Comparison of ENCODE assay signal across 8 mouse cellular contexts in the genomic region with DNA sequence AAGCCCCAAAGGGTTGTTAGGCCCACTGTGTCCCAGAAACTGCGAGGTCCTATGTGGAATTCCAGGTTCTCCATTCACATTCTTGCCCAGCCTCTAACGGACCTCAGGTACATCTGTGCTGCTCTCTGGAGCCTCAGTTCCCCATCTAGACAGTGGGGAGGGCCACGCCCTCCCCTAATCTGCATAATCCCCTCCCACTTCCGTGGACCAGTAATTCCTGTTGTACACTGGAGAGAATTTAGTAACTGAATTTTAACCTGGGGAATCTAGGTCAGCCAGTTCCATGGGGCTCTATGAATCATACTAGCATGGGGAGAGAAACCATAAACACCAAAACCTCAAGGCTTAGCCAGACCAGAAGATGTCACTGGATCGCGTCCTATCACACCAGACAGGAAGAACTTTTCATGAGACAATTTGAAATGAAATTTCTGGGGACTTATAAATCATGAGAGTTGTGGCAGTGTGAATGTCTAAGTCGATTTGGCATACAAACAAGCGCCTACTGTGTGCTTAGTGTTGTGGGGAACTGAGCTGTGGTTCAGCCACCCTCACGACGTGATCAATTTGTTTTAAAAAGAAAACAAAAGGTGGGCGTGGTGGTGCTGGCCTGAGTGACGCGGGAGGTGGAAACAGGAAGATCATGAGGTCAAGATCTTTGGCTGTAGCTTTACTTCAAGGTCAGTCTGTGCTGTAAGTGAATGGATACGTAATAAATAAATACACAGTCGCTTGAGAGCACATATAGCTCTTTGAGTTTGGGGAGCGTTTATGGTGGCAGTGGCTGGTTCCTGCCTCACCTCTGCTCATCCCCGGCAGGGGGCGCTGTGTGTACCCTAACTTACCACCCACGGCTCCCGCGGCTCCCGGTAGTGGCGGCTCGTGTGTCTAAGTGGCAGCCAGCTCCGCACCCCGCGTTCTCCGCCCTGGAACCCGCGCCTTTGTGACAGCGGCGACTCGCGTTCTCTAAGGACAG. TPM values are rescaled to one million over a fixed set of nuclear protein-coding genes. Genes with fewer than 3 reads are reported as not detected.
A peak's percentile ranks its signal among the peaks of the same experiment; 100 is the strongest.
DNase-seq lines count a peak whose midpoint lies in the region; ATAC-seq and TF ChIP-seq lines count a peak whose summit lies in the region.

No protein-coding gene starts in this region.

- H3K79me2 ChIP-seq in CH12.LX (replicated peaks; ENCODE audit: control insufficient read depth, extremely low read depth, insufficient read depth, poor library complexity, severe bottlenecking) = no peaks in the 10 kb centered on the region

- peak; percentile 39 for TF ChIP-seq RAD21 in CH12.LX (IDR thresholded peaks at IDR 0.05; ENCODE audit: low read depth, low read length)

- peaks cover 2% of the 10 kb centered on the region for H3K9me3 ChIP-seq in CH12.LX (replicated peaks; ENCODE audit: low read length)
- no peaks in the 10 kb centered on the region for H3K9me3 ChIP-seq in forebrain, embryonic 13.5 days (replicated peaks)
- H3K9me3 ChIP-seq in heart, postnatal 0 days (replicated peaks; ENCODE audit: control insufficient read depth, low read length) = no peaks in the 10 kb centered on the region
- no peaks in the 10 kb centered on the region for H3K9me3 ChIP-seq in liver, postnatal 0 days (ENCODE audit: low read length)
- no peaks in the 10 kb centered on the region for H3K9me3 ChIP-seq in neural tube, embryonic 13.5 days

- ATAC-seq in forebrain, embryonic 13.5 days = peak; percentile 24; the same call in 1 of the 2 replicates
- ATAC-seq in heart, postnatal 0 days (ENCODE audit: insufficient read depth, low read depth) = peak; percentile 37
- peak; percentile 82 for ATAC-seq in liver, postnatal 0 days
- peak; percentile 36; the same call in 1 of the 2 replicates for ATAC-seq in neural tube, embryonic 13.5 days (ENCODE audit: low read depth)

- peaks cover 13% of the 10 kb centered on the region for H3K27me3 ChIP-seq in CH12.LX (replicated peaks)
- H3K27me3 ChIP-seq in forebrain, embryonic 13.5 days = peaks cover 4% of the 10 kb centered on the region; the same call in 1 of the 2 replicates
- no peaks in the 10 kb centered on the region for H3K27me3 ChIP-seq in heart, postnatal 0 days (ENCODE audit: control insufficient read depth, insufficient read depth, low read length)
- no peaks in the 10 kb centered on the region for H3K27me3 ChIP-seq in liver, postnatal 0 days (ENCODE audit: insufficient read depth, low read length)
- peaks cover 13% of the 10 kb centered on the region; the same call in 1 of the 2 replicates for H3K27me3 ChIP-seq in neural tube, embryonic 13.5 days

- TF ChIP-seq EP300 in CH12.LX (IDR thresholded peaks at IDR 0.05; ENCODE audit: low read length) = peak; percentile 18; the same call in 1 of the 2 replicates
- no peak for TF ChIP-seq EP300 in heart, postnatal 0 days (IDR thresholded peaks at IDR 0.05; ENCODE audit: low read depth)
- TF ChIP-seq EP300 in liver, postnatal 0 days (IDR thresholded peaks at IDR 0.05; ENCODE audit: low read depth) = no peak

- TF ChIP-seq CTCF in CH12.LX (conservative IDR thresholded peaks at IDR 0.05 in 1 of 2, IDR thresholded peaks at IDR 0.05 in 1 of 2; ENCODE audit: low read depth in 2 of 2, low read length in 2 of 2) = peak; percentile 82 to 86
- TF ChIP-seq CTCF in heart, postnatal 0 days (IDR thresholded peaks at IDR 0.05; ENCODE audit: low read depth) = peak; percentile 77
- TF ChIP-seq CTCF in liver, postnatal 0 days (IDR thresholded peaks at IDR 0.05; ENCODE audit: low read depth) = peak; percentile 95

- peak overlapping the region; percentile 50 for H3K9ac ChIP-seq in CH12.LX (ENCODE audit: insufficient read depth, low read depth)
- peak overlapping the region; percentile 55 for H3K9ac ChIP-seq in forebrain, embryonic 13.5 days
- peak overlapping the region; percentile 42 for H3K9ac ChIP-seq in heart, postnatal 0 days (replicated peaks; ENCODE audit: low read depth, low read length)
- H3K9ac ChIP-seq in liver, postnatal 0 days (replicated peaks) = peak overlapping the region; percentile 56
- H3K9ac ChIP-seq in neural tube, embryonic 13.5 days = peak overlapping the region; percentile 57

- dilution Hi-C loops in CH12.LX (cut with MboI; ENCODE audit: extremely low pct_ligation_motif_present, extremely low pct_unique_long_range_greater_than_20kb, low sequenced_read_pairs) = no loop called here

- peaks cover 5 to 19% of the 10 kb centered on the region in 2 experiments for H3K4me1 ChIP-seq in CH12.LX (ENCODE audit: control insufficient read depth in 1 of 2, insufficient read depth in 2 of 2)
- H3K4me1 ChIP-seq in forebrain, embryonic 13.5 days = peaks cover 18% of the 10 kb centered on the region
- peaks cover 17% of the 10 kb centered on the region for H3K4me1 ChIP-seq in heart, postnatal 0 days (ENCODE audit: control insufficient read depth, insufficient read depth)
- peaks cover 24% of the 10 kb centered on the region for H3K4me1 ChIP-seq in liver, postnatal 0 days (ENCODE audit: insufficient read depth)
- peaks cover 14% of the 10 kb centered on the region for H3K4me1 ChIP-seq in neural tube, embryonic 13.5 days (replicated peaks)

- peak overlapping the region; percentile 41 for H3K4me2 ChIP-seq in CH12.LX (ENCODE audit: insufficient read depth, low read depth, poor library complexity, severe bottlenecking)
- H3K4me2 ChIP-seq in forebrain, embryonic 13.5 days = peak overlapping the region; percentile 71
- peak overlapping the region; percentile 72 for H3K4me2 ChIP-seq in heart, postnatal 0 days (ENCODE audit: low read depth, low read length)
- peak overlapping the region; percentile 89 for H3K4me2 ChIP-seq in liver, postnatal 0 days (ENCODE audit: low read depth, low read length)
- H3K4me2 ChIP-seq in neural tube, embryonic 13.5 days = peak overlapping the region; percentile 67

- DNase-seq in CH12.LX (ENCODE audit: extremely low read depth) = peak; percentile 87
- peak; percentile 84 for DNase-seq in c-Kit-positive CD71-positive TER-119-negative erythroid progenitor cells, embryonic 14.5 days (ENCODE audit: low read depth)
- peak; percentile 74 for DNase-seq in heart, postnatal 0 days (ENCODE audit: low spot score)
- DNase-seq in kidney, postnatal 4 days = peak; percentile 93 to 94
- DNase-seq in liver, postnatal 0 days = peak; percentile 95
- peak; percentile 55 for DNase-seq in telencephalon, adult 2 months (ENCODE audit: low read depth, low spot score)

- H3K27ac ChIP-seq in CH12.LX (ENCODE audit: insufficient read depth, low read depth) = peak overlapping the region; percentile 39; the same call in 1 of the 2 replicates
- H3K27ac ChIP-seq in forebrain, embryonic 13.5 days = no peak overlapping the region
- H3K27ac ChIP-seq in heart, postnatal 0 days (ENCODE audit: low read depth) = no peak overlapping the region
- H3K27ac ChIP-seq in liver, postnatal 0 days (ENCODE audit: low read depth) = peak overlapping the region; percentile 61
- H3K27ac ChIP-seq in neural tube, embryonic 13.5 days (replicated peaks) = no peak overlapping the region

- peak overlapping the region; percentile 51 to 62 (median 59) for H3K4me3 ChIP-seq in CH12.LX (replicated peaks in 1 of 3; ENCODE audit: low read depth in 2 of 3, low read length in 2 of 3, poor library complexity in 1 of 3)
- peak overlapping the region; percentile 35 for H3K4me3 ChIP-seq in forebrain, embryonic 13.5 days
- H3K4me3 ChIP-seq in heart, postnatal 0 days (ENCODE audit: low read depth, low read length) = peak overlapping the region; percentile 45
- H3K4me3 ChIP-seq in liver, postnatal 0 days (ENCODE audit: low read depth, low read length) = peak overlapping the region; percentile 52
- peak overlapping the region; percentile 36 for H3K4me3 ChIP-seq in neural tube, embryonic 13.5 days

- TF ChIP-seq POLR2A in CH12.LX (IDR thresholded peaks at IDR 0.05; ENCODE audit: low read depth, low read length) = peak; percentile 50

- H3K36me3 ChIP-seq in CH12.LX (replicated peaks in 1 of 2; ENCODE audit: control insufficient read depth in 1 of 2, insufficient read depth in 1 of 2, low read length in 1 of 2) = no peaks in the 10 kb centered on the region
- no peaks in the 10 kb centered on the region for H3K36me3 ChIP-seq in forebrain, embryonic 13.5 days (ENCODE audit: poor library complexity, severe bottlenecking)
- no peaks in the 10 kb centered on the region for H3K36me3 ChIP-seq in heart, postnatal 0 days (replicated peaks; ENCODE audit: control insufficient read depth, insufficient read depth, low read length)
- no peaks in the 10 kb centered on the region for H3K36me3 ChIP-seq in liver, postnatal 0 days (replicated peaks; ENCODE audit: insufficient read depth, low read length)
- H3K36me3 ChIP-seq in neural tube, embryonic 13.5 days = no peaks in the 10 kb centered on the region

- in situ Hi-C loops in CH12.LX (cut with MboI; ENCODE audit: low pct_ligation_motif_present, low pct_unique_long_range_greater_than_20kb, low sequenced_read_pairs) = loop anchor here (5.0 to 25.0 kb wide), 3 partner anchors 56 to 506 kb away; partner anchors contain the start of genes P2rx7 and Tctn1

- 11% methylated on average over 34 of the region's 34 CpGs for WGBS in forebrain, embryonic 13.5 days
- 8% methylated on average over 34 of the region's 34 CpGs for WGBS in heart, postnatal 0 days
- WGBS in liver, postnatal 0 days (ENCODE audit: insufficient replicate concordance) = 4% methylated on average over 34 of the region's 34 CpGs
- WGBS in neural tube, embryonic 13.5 days = 9% methylated on average over 34 of the region's 34 CpGs

RNA-seq across cellular contexts. Expression of gene Ccdc63, which starts 9.3 kb away (rescaled TPM):
- 0.47 and 0.59 TPM in 2 replicates for total RNA-seq in CH12.LX (2012; rRNA removed)
- 0.39 TPM in 1 of 2 replicates, not detected in the other for total RNA-seq in CH12.LX (2014; rRNA removed)
- polyA plus RNA-seq in CH12.LX (2012; ENCODE audit: insufficient read length, low read depth) = 0.70 and 0.94 TPM in 2 replicates
- polyA plus RNA-seq in forebrain, embryonic 13.5 days (2015; fragmentation: Nextera tagmentation; extraction: Ambion mirVana) = not detected in 2 replicates
- not detected in 2 replicates for total RNA-seq in heart, postnatal 0 days (2014; rRNA removed; ENCODE audit: low replicate concordance)
- 0.26 and 0.27 TPM in 2 replicates for polyA plus RNA-seq in heart, postnatal 0 days (2015; fragmentation: Nextera tagmentation; extraction: Ambion mirVana)
- polyA plus RNA-seq in liver, postnatal 0 days (2015; fragmentation: Nextera tagmentation; extraction: Ambion mirVana) = 0.13 and 0.18 TPM in 2 replicates
- polyA plus RNA-seq in neural tube, embryonic 13.5 days (2015; fragmentation: Nextera tagmentation; extraction: Ambion mirVana) = 0.46 and 0.69 TPM in 2 replicates

RNA-seq across cellular contexts. Expression of gene Ppp1cc, which starts 26.7 kb away (rescaled TPM):
- total RNA-seq in CH12.LX (2012; rRNA removed) (191 and 234 TPM in 2 replicates), CH12.LX (2014; rRNA removed) (401 and 406 TPM in 2 replicates)
- polyA plus RNA-seq in CH12.LX (2012; ENCODE audit: insufficient read length, low read depth) = 358 and 375 TPM in 2 replicates
- polyA plus RNA-seq in forebrain, embryonic 13.5 days (2015; fragmentation: Nextera tagmentation; extraction: Ambion mirVana) = 288 TPM in 2 replicates
- total RNA-seq in heart, postnatal 0 days (2014; rRNA removed; ENCODE audit: low replicate concordance) = 199 and 295 TPM in 2 replicates
- 146 and 157 TPM in 2 replicates for polyA plus RNA-seq in heart, postnatal 0 days (2015; fragmentation: Nextera tagmentation; extraction: Ambion mirVana)
- 97.7 and 97.9 TPM in 2 replicates for polyA plus RNA-seq in liver, postnatal 0 days (2015; fragmentation: Nextera tagmentation; extraction: Ambion mirVana)
- 209 and 226 TPM in 2 replicates for polyA plus RNA-seq in neural tube, embryonic 13.5 days (2015; fragmentation: Nextera tagmentation; extraction: Ambion mirVana)

RNA-seq across cellular contexts. Expression of gene Myl2, which starts 30.6 kb away (rescaled TPM):
- total RNA-seq in CH12.LX (2012; rRNA removed) (not detected in 2 replicates), CH12.LX (2014; rRNA removed) (not detected in 2 replicates)
- not detected in 2 replicates for polyA plus RNA-seq in CH12.LX (2012; ENCODE audit: insufficient read length, low read depth)
- polyA plus RNA-seq in forebrain, embryonic 13.5 days (2015; fragmentation: Nextera tagmentation; extraction: Ambion mirVana) = 0.81 and 3.6 TPM in 2 replicates
- total RNA-seq in heart, postnatal 0 days (2014; rRNA removed; ENCODE audit: low replicate concordance) = 7,568 and 8,637 TPM in 2 replicates
- 15,488 and 15,525 TPM in 2 replicates for polyA plus RNA-seq in heart, postnatal 0 days (2015; fragmentation: Nextera tagmentation; extraction: Ambion mirVana)
- 0.66 and 7.2 TPM in 2 replicates for polyA plus RNA-seq in liver, postnatal 0 days (2015; fragmentation: Nextera tagmentation; extraction: Ambion mirVana)
- 2.9 and 7.2 TPM in 2 replicates for polyA plus RNA-seq in neural tube, embryonic 13.5 days (2015; fragmentation: Nextera tagmentation; extraction: Ambion mirVana)

Comparison
In these comparisons a context has a peak if more than half of its experiments do, and no peak if none do; other contexts are left out.
1. H3K27ac ChIP-seq: peak in CH12.LX (single experiment) and liver, postnatal 0 days (single experiment); none in forebrain, embryonic 13.5 days (single experiment), heart, postnatal 0 days (single experiment) and neural tube, embryonic 13.5 days (single experiment).
2. ATAC-seq: peak in every context shown above with its lines; median percentile 82 in liver, postnatal 0 days; 37 in heart, postnatal 0 days; 36 in neural tube, embryonic 13.5 days; 24 in forebrain, embryonic 13.5 days.
3. RNA of gene Myl2, which starts 30.6 kb away (polyA plus RNA-seq): 15,488 to 15,525 TPM in heart, postnatal 0 days; 2.9 to 7.2 TPM in neural tube, embryonic 13.5 days, 0.81 to 3.6 TPM in forebrain, embryonic 13.5 days, 0.66 to 7.2 TPM in liver, postnatal 0 days and not detected in CH12.LX; every median in the first group is over 1,000 times any median in the second.
4. Peak in every context shown above with its lines, with median percentiles within 50 percentile points of each other: DNase-seq, H3K4me2 ChIP-seq, H3K4me3 ChIP-seq, H3K9ac ChIP-seq and CTCF ChIP-seq.